Mouse (Mus musculus) adrenal gland, adult 8-10 months (tissue): ENCODE measurements at regions not wholly inside any gene's neighbourhood (a gene's known extent, or its start where the extent isn't known, plus 50 kb on each side); places are given as distances from the start of the nearest gene placed in this dataset.
A peak's percentile ranks its signal among the peaks of the same experiment; 100 is the strongest.

Source experiments
- DNase-seq: peaks from one replicate; pipeline ENCODE4 v3.0.0; 2022

DNA sequence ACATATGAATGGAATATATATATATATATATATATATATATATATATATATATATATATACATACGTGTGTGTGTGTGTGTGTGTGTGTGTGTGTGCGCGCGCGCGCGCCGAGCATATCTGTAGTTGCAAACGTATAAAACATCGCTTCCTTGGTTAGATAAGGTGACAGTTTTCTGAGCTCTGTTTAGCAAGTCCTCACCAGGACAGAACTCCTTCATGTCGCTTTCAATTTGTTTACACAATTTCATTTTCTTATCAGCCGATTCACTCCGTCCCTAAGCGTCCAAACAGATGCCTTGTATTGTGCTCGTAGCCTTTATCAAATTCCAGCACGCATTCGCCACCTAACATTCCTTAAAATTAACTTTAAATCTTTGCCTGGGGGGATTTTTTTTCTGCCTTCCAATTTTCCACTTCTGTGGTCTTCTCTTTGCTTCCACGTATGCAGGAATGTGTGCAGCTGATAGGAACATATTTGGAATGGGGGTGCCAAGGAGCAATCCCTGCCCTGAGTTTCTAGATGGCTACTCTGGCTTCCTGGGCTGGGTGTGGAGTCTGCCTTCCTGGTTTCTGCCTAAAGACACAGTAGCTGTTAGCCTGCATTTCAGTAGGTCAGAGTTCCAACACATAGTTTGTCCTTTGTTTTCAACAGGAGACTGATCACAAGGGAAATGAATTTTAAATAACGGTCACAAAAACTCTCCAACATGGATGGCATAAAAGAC is 575.7 kb downstream of the Robo2 start:
- DNase-seq: no peak

DNA sequence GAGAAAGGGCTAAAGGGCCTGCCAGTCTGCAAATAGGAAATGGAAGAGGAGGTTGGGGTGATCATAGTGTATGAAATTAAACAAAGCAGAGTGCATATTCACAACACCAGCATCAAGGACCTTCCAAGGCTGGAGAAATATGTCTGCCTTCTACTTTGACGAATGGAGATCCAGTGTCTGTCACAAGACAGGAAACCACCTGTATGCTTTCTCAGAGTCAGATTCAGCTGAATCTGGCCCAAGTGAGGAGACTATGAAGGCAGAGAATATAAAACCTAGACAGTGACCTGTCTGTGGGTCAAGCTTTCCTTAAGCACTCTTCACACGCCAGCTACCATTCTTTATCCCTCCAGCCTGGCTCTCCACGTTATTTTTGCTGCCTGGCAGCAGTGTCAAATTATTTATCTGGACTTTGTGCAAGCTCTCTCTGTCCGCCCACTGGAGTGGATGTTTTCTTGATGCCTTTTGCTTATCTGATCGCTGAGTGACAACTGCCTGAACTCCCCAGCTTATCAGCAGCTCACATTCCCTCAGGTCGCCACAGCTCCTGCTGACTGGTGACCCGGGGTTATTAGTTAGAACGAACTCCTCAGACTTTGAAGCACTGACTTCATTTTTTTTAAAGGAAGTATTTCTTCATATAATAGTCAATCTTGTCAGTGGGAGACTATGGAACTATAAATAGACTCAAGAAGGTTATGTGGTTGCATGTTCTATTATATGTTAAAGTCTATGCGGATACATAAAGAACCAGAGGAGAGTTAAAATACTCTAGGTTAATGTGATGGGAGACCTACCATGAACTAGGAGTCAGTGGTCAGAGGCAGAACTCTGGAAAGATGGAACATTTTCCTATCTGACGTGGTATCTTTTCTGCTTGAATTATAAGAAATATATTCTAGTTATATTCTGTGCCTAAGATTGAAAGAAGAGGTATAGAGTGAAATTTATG is 590.0 kb downstream of the Robo2 start:
- DNase-seq: no peak

- no peak for DNase-seq
Observed at GRCm38 (mm10) chr16:73804572-73804971, 607.1 kb downstream of the Robo2 start.

- DNase-seq: no peak
Observed at GRCm38 (mm10) chr16:73796528-73797171, 615.0 kb downstream of the Robo2 start.

GRCm38 (mm10) chr16:73785074-73785438 is 626.6 kb downstream of the Robo2 start:
- no peak for DNase-seq

- DNase-seq: no peak
Observed at GRCm38 (mm10) chr16:73784296-73785073, 627.1 kb downstream of the Robo2 start.

- DNase-seq: no peak
Observed at GRCm38 (mm10) chr16:73772454-73772853, 639.2 kb downstream of the Robo2 start.

GRCm38 (mm10) chr16:73770440-73770856 is 641.2 kb downstream of the Robo2 start:
- DNase-seq: no peak

DNA sequence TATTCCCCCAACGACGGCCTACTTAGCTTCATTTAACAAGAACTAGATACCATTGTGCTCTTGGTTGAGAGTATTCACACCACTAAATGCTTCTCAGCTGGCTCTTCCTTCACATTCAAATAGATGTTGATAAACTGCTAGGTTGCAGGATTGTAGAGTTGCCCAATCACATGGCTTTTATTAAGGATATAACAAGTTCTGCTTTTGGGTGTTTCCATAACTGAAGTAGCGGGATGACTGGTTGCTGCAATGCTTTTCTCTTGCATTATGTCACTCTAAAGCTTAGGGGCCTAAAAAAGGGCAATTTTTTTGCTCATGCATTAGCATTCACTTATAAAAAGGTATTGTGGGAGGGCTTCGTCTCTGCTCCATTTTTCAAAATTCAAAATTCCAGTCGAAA is 641.9 kb downstream of the Robo2 start:
- no peak for DNase-seq

DNA sequence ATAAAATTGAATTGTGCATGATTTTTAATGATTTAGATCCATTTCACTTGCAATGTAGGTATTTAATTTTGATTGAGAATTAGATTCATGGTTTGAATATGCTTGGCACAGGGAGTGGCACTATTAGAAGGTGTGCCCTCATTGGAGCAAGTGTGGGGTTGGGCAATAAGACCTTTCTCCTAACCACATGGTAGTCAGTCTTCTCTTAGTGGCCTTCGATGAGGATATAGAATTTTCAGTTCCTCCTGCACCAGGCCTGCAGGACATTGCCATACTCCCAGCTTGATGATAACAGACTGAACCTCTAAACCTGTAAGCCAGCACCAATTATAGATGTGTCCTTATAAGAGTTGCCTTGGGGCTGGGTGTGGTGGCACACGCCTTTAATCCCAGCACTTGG is 642.9 kb downstream of the Robo2 start:
- DNase-seq: no peak

DNA sequence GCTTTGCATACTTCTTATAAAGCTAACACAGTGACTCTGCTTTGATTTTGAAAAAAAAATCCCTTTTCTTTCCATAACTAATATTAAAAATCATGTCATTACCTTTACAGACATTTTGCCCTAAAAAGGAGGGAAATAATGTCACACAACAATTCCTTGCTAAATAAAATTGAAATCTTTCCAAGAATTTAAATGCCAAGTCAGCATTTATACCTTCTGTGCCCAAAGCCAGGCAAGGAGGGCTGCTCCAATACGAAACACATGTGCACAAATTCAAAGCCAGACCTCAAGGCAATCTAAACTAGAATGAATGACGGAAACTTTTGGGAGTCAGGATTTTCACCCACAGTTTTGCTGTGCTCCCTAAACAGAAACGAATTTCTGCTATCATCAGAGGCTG is 646.4 kb downstream of the Robo2 start:
- DNase-seq: no peak

- no peak for DNase-seq
Observed at GRCm38 (mm10) chr16:73760921-73761320, 650.7 kb downstream of the Robo2 start.

GRCm38 (mm10) chr16:73758872-73759271 is 652.8 kb downstream of the Robo2 start:
- DNase-seq: no peak

- peak; percentile 9 for DNase-seq
Observed at GRCm38 (mm10) chr16:73754302-73754701, 657.3 kb downstream of the Robo2 start.

- no peak for DNase-seq
Observed at GRCm38 (mm10) chr16:73728297-73728696, 683.3 kb downstream of the Robo2 start.

GRCm38 (mm10) chr16:73719691-73720090 is 691.9 kb downstream of the Robo2 start:
- no peak for DNase-seq

DNA sequence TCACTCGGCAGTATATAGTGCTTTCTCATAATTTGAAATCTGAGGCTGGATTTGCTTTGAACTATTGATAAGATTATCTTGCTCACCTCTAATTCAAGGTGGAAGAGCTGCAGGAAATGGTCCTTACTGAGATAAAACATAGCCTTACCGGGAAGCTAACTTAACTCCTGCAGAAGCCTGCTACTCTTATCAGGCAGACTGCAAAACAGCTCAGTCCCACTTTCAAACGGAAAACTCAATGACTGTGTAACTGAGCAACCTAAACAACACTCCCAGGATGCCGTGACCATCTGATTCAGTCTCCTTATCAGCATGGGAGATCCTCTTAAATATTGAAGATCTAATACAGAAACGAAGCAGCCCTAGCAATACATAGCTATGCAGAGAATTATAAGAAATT is 695.3 kb downstream of the Robo2 start:
- no peak for DNase-seq

DNA sequence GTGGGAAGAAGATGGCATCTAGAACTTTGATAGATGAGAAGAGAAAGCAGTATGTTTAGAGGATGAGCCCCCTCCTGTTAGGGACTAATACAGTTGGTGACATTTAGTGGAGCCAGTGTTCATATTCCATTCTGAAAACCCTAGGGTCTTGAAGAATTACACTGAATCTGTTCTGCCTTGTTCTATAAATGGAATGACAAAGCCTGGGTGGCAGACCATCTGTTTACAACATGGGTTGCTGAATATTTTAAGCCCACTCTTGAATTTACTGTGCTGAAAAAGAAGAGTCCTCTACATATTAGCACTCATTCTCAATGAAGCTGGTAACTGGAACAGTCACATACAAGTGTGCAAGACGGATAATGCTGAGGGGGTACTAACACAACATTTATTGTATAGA is 704.6 kb downstream of the Robo2 start:
- DNase-seq: no peak

GRCm38 (mm10) chr16:73689274-73689673 is 722.4 kb downstream of the Robo2 start:
- no peak for DNase-seq

DNA sequence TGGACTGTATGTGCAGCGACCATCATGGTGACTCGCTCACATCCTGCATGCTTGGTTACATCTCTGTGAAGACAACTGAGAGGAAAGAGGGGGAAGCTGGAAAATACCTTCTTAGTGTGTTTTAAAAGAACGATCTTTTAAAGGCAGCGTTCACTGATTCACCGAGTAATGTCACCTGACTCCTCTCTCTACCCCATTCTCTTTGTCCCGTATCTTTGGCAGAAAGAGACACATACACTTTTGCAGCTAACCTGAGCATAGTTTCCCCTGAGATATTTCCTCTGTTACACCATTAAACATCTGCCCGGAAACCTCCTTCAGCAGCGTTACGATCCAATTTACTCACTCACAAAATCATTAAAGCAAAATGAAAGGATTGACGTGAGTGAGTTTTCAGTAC is 731.8 kb downstream of the Robo2 start:
- no peak for DNase-seq

- no peak for DNase-seq
Observed at GRCm38 (mm10) chr16:73670516-73670915, 741.1 kb downstream of the Robo2 start.

DNA sequence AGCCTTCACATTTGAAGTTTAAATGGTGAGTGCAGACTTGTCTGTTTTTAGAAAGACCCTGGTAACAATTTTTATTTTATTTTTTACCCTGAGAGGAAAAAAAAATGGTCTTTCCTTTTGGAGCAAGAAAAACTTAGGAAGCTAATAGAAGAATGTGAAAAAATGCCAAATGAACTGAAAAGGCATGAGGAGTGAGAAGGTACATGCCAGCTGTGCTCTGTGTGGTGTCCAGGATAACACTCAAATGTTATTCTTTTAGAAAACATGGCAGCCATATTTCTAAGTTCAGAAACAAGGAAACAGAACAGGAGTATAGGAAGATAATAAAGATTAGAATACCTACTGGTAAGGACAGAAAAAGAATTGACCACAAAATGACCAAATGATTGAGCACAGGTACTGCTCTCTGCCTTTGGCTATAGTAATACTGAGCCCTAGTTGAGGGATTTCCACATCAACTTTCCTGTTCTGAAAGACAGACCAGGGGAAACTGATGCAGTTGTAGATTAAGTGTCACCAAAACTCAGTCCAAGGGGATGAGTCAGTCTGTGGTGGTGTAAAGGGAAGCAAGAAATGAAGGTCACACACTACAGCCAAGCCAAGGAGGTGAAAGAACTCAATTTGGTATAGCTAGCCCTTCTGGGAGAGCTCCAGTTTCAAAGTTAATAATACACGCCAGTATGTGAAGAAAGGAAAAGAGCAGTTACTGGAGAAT is 758.5 kb downstream of the Robo2 start:
- DNase-seq: no peak
